ENCODE assay signal across 8 mouse cellular contexts in genomic region chr15:98953401-98954356, GRCm38 (mm10). TPM values are rescaled to one million over a fixed set of nuclear protein-coding genes. Genes with fewer than 3 reads are reported as not detected.
DNase-seq lines count a peak whose midpoint lies in the region; ATAC-seq and TF ChIP-seq lines count a peak whose summit lies in the region.

TSS of gene Gm49450 (minus strand) at chr15:98953551.
TSS of gene Tuba1a (minus strand) at chr15:98953703.

- DNase-seq in MEL (ENCODE audit: low read depth, low spot score), result peak; percentile 91
- peak; percentile 99 for DNase-seq in cerebellum, adult 2 months
- peak; percentile 99 for DNase-seq in forebrain, postnatal 0 days
- DNase-seq in heart, postnatal 36 days, result peak; percentile 88 to 91
- peak; percentile 97 to 98 for DNase-seq in layer of hippocampus, adult 2 months (ENCODE audit: low spot score in 2 of 2)
- DNase-seq in lung, adult 2 months, result peak; percentile 85
- peak; percentile 96 to 98 for DNase-seq in thymus, adult 18-20 months

- peak within 1 kb of the TSS; percentile 92 to 93 for H3K4me3 ChIP-seq in MEL (ENCODE audit: control insufficient read depth in 1 of 2, insufficient read depth in 1 of 2, low read depth in 2 of 2, low read length in 2 of 2)
- peak within 1 kb of the TSS; percentile 94 for H3K4me3 ChIP-seq in cerebellum, adult 2 months (replicated peaks; ENCODE audit: insufficient read depth, low read depth, low read length)
- peak within 1 kb of the TSS; percentile 81 for H3K4me3 ChIP-seq in forebrain, postnatal 0 days (ENCODE audit: low read depth, low read length)
- peak within 1 kb of the TSS; percentile 83 for H3K4me3 ChIP-seq in layer of hippocampus, adult 2 months
- H3K4me3 ChIP-seq in lung, adult 2 months (replicated peaks; ENCODE audit: extremely low read depth, low read depth, low read length), result peak within 1 kb of the TSS; percentile 72
- peak within 1 kb of the TSS; percentile 83 for H3K4me3 ChIP-seq in neural tube, embryonic 15.5 days (replicated peaks)

- TF ChIP-seq POLR2A in MEL (IDR thresholded peaks at IDR 0.05; ENCODE audit: control insufficient read depth in 1 of 2, insufficient read depth in 1 of 2, low read depth in 1 of 2, low read length in 2 of 2, poor library complexity in 1 of 2), result peak; percentile 75
- peak; percentile 100 for TF ChIP-seq POLR2A in cerebellum, adult 2 months (IDR thresholded peaks at IDR 0.05; ENCODE audit: borderline replicate concordance, insufficient read depth, low read length)
- TF ChIP-seq POLR2A in lung, adult 2 months (IDR thresholded peaks at IDR 0.05; ENCODE audit: borderline replicate concordance, extremely low read depth, low read depth, low read length), result peak; percentile 99

- intact Hi-C loops in heart, postnatal 36 days (cut with DNase I), result loop anchor here (1.0 to 2.0 kb wide), 3 partner anchors 19 to 40 kb away; partner anchors contain the start of gene Tuba1b

- H3K27ac ChIP-seq in MEL (ENCODE audit: control insufficient read depth, low read depth, low read length), result peak within 1 kb of the TSS; percentile 46
- peak within 1 kb of the TSS; percentile 98 for H3K27ac ChIP-seq in cerebellum, adult 2 months (ENCODE audit: insufficient read depth, low read length)
- peak within 1 kb of the TSS; percentile 100 for H3K27ac ChIP-seq in forebrain, postnatal 0 days (ENCODE audit: low read depth, low read length)
- peak within 1 kb of the TSS; percentile 99 for H3K27ac ChIP-seq in layer of hippocampus, adult 2 months
- H3K27ac ChIP-seq in neural tube, embryonic 15.5 days (replicated peaks), result peak within 1 kb of the TSS; percentile 100

- H3K36me3 ChIP-seq in MEL (ENCODE audit: control insufficient read depth in 1 of 2, insufficient read depth in 2 of 2, low read length in 2 of 2), result peaks cover 0 to 9% of the 10 kb centered on the region in 2 experiments; a peak in 2 of 4 replicates
- H3K36me3 ChIP-seq in forebrain, postnatal 0 days (ENCODE audit: insufficient read depth), result peaks cover 9% of the 10 kb centered on the region
- peaks cover 8% of the 10 kb centered on the region for H3K36me3 ChIP-seq in neural tube, embryonic 15.5 days

- H3K27me3 ChIP-seq in MEL (ENCODE audit: control insufficient read depth in 1 of 2, insufficient read depth in 2 of 2, low read length in 2 of 2), result peaks cover 2 to 3% of the 10 kb centered on the region in 2 experiments; a peak in 3 of 4 replicates
- H3K27me3 ChIP-seq in cerebellum, adult 2 months (ENCODE audit: control insufficient read depth, insufficient read depth, low read length), result no peaks in the 10 kb centered on the region
- no peaks in the 10 kb centered on the region for H3K27me3 ChIP-seq in forebrain, postnatal 0 days (ENCODE audit: insufficient read depth, low read length)
- H3K27me3 ChIP-seq in neural tube, embryonic 15.5 days (replicated peaks), result no peaks in the 10 kb centered on the region

- peak within 1 kb of the TSS; percentile 61 for H3K4me2 ChIP-seq in forebrain, postnatal 0 days (ENCODE audit: low read depth)
- peak within 1 kb of the TSS; percentile 67 for H3K4me2 ChIP-seq in neural tube, embryonic 15.5 days

- TF ChIP-seq EP300 in MEL (IDR thresholded peaks at IDR 0.05; ENCODE audit: low read depth in 1 of 2, low read length in 2 of 2), result no peak

- TF ChIP-seq RAD21 in MEL (IDR thresholded peaks at IDR 0.05; ENCODE audit: low read depth, low read length), result no peak

- H3K4me1 ChIP-seq in MEL (ENCODE audit: control insufficient read depth in 1 of 2, insufficient read depth in 2 of 2, low read length in 2 of 2), result peaks cover 4 to 10% of the 10 kb centered on the region in 2 experiments
- peaks cover 4% of the 10 kb centered on the region; the same call in 1 of the 2 replicates for H3K4me1 ChIP-seq in cerebellum, adult 2 months (ENCODE audit: control insufficient read depth, insufficient read depth, low read length)
- H3K4me1 ChIP-seq in forebrain, postnatal 0 days (ENCODE audit: insufficient read depth), result peaks cover 7% of the 10 kb centered on the region; the same call in 1 of the 2 replicates
- peaks cover 5% of the 10 kb centered on the region for H3K4me1 ChIP-seq in lung, adult 2 months (ENCODE audit: control insufficient read depth, insufficient read depth, low read length)
- peaks cover 18% of the 10 kb centered on the region for H3K4me1 ChIP-seq in neural tube, embryonic 15.5 days

- peak within 1 kb of the TSS; percentile 75 for H3K9ac ChIP-seq in MEL (ENCODE audit: control insufficient read depth, low read depth, low read length, poor library complexity, severe bottlenecking)
- peak within 1 kb of the TSS; percentile 100 for H3K9ac ChIP-seq in forebrain, postnatal 0 days
- peak within 1 kb of the TSS; percentile 100 for H3K9ac ChIP-seq in neural tube, embryonic 15.5 days (replicated peaks)

- peak; percentile 96 for ATAC-seq in forebrain, postnatal 0 days
- peak; percentile 98 for ATAC-seq in neural tube, embryonic 15.5 days (ENCODE audit: low FRiP score)

- no peak for TF ChIP-seq CTCF in MEL (IDR thresholded peaks at IDR 0.05 in 2 of 3, conservative IDR thresholded peaks at IDR 0.05 in 1 of 3; ENCODE audit: control insufficient read depth in 1 of 3, insufficient read depth in 1 of 3, low read depth in 2 of 3, low read length in 3 of 3, poor library complexity in 1 of 3, severe bottlenecking in 1 of 3)
- no peak for TF ChIP-seq CTCF in cerebellum, adult 2 months (IDR thresholded peaks at IDR 0.05; ENCODE audit: borderline replicate concordance, insufficient read depth, low read depth, low read length)
- no peak for TF ChIP-seq CTCF in forebrain, postnatal 0 days (IDR thresholded peaks at IDR 0.05; ENCODE audit: low read depth)
- no peak for TF ChIP-seq CTCF in layer of hippocampus, adult 2 months (conservative IDR thresholded peaks at IDR 0.05)
- TF ChIP-seq CTCF in lung, adult 2 months (IDR thresholded peaks at IDR 0.05; ENCODE audit: insufficient read depth, low read length), result no peak

- H3K9me3 ChIP-seq in MEL (replicated peaks; ENCODE audit: insufficient read depth, low read length), result no peaks in the 10 kb centered on the region
- no peaks in the 10 kb centered on the region for H3K9me3 ChIP-seq in forebrain, postnatal 0 days (ENCODE audit: low read length)
- no peaks in the 10 kb centered on the region for H3K9me3 ChIP-seq in neural tube, embryonic 15.5 days (replicated peaks)

- WGBS in cerebellum, adult 2 months, result 1% methylated on average over 28 of the region's 28 CpGs
- 1% methylated on average over 28 of the region's 28 CpGs for WGBS in forebrain, postnatal 0 days
- WGBS in lung, adult 2 months, result 7% methylated on average over 28 of the region's 28 CpGs
- under 1% methylated on average over 28 of the region's 28 CpGs for WGBS in neural tube, embryonic 15.5 days

- H3K79me2 ChIP-seq in MEL (ENCODE audit: control insufficient read depth, insufficient read depth, low read length, poor library complexity), result no peaks in the 10 kb centered on the region; the same call in 1 of the 2 replicates

TF ChIP-seq in MEL, 35 proteins besides CTCF, POLR2A, EP300 and RAD21 (continues in another document):
- TF ChIP-seq UBTF (IDR thresholded peaks at IDR 0.05; ENCODE audit: borderline replicate concordance, insufficient read depth, low read depth, low read length) (0 out of 2 replicates have a peak, but pooled peaks have one; percentile 28), E2F4 (IDR thresholded peaks at IDR 0.05; ENCODE audit: borderline replicate concordance, low read depth, low read length) (no peak), NRF1 (IDR thresholded peaks at IDR 0.05; ENCODE audit: insufficient read depth, low read depth, low read length, poor library complexity, severe bottlenecking) (no peak), KAT2A (conservative IDR thresholded peaks at IDR 0.05; ENCODE audit: low read depth, low read length) (no peak), GATA1 (IDR thresholded peaks at IDR 0.05; ENCODE audit: low read depth, low read length) (0 out of 2 replicates have a peak, but pooled peaks have one; percentile 3), ETS1 (IDR thresholded peaks at IDR 0.05; ENCODE audit: low read depth, low read length) (no peak), RCOR1 (IDR thresholded peaks at IDR 0.05; ENCODE audit: low read depth, low read length) (no peak), BHLHE40 (IDR thresholded peaks at IDR 0.05; ENCODE audit: borderline replicate concordance, low read depth, low read length) (no peak), MXI1 (IDR thresholded peaks at IDR 0.05; ENCODE audit: low read depth, low read length) (no peak; the same call in 1 of the 2 replicates), POLR2AphosphoS5 (IDR thresholded peaks at IDR 0.05; ENCODE audit: borderline replicate concordance, low read depth, low read length) (no peak), USF1 (IDR thresholded peaks at IDR 0.05; ENCODE audit: low read depth, low read length) (no peak), GABPA (IDR thresholded peaks at IDR 0.05; ENCODE audit: low read depth, low read length) (no peak), NELFE (IDR thresholded peaks at IDR 0.05; ENCODE audit: low read depth, low read length) (peak; percentile 38; the same call in 1 of the 2 replicates), TBP (IDR thresholded peaks at IDR 0.05; ENCODE audit: low read depth, low read length) (peak; percentile 93), JUND (IDR thresholded peaks at IDR 0.05; ENCODE audit: low read depth, low read length) (no peak)

RNA-seq across cellular contexts. Expression of gene Gm49450, which starts in this region (rescaled TPM):
- not detected in 2 replicates for total RNA-seq in MEL (2012; rRNA removed)
- not detected for polyA plus RNA-seq in MEL (2012; ENCODE audit: insufficient read depth in 1 of 2, insufficient read length in 2 of 2, low read depth in 1 of 2, low replicate concordance in 2 of 2, missing spikeins in 1 of 2)
- 0.75 and 2.6 TPM in 2 replicates for polyA plus RNA-seq in cerebellum, adult 2 months (2012; rRNA removed)
- total RNA-seq in forebrain, postnatal 0 days (2014; rRNA removed), result 1,610 and 2,499 TPM in 2 replicates
- polyA plus RNA-seq in forebrain, postnatal 0 days (2015; fragmentation: Nextera tagmentation; extraction: Ambion mirVana), result not detected in 2 replicates
- total RNA-seq in heart, postnatal 36 days (2021), result not detected
- not detected for total RNA-seq in layer of hippocampus, adult 2 months (2021)
- polyA plus RNA-seq in lung, adult 2 months (2012; rRNA removed), result 0.17 and 298 TPM in 2 replicates
- polyA plus RNA-seq in neural tube, embryonic 15.5 days (2015; fragmentation: Nextera tagmentation; extraction: Ambion mirVana), result not detected in 2 replicates

RNA-seq across cellular contexts. Expression of gene Tuba1a, which starts in this region (rescaled TPM):
- total RNA-seq in MEL (2012; rRNA removed), result 112 and 133 TPM in 2 replicates
- 10 to 100 TPM in 1 of 2 experiments, not detected in 1; 83.6 TPM for polyA plus RNA-seq in MEL (2012; ENCODE audit: insufficient read depth in 1 of 2, insufficient read length in 2 of 2, low read depth in 1 of 2, low replicate concordance in 2 of 2, missing spikeins in 1 of 2)
- 1,294 and 1,344 TPM in 2 replicates for polyA plus RNA-seq in cerebellum, adult 2 months (2012; rRNA removed)
- 18,820 and 21,160 TPM in 2 replicates for total RNA-seq in forebrain, postnatal 0 days (2014; rRNA removed)
- polyA plus RNA-seq in forebrain, postnatal 0 days (2015; fragmentation: Nextera tagmentation; extraction: Ambion mirVana), result 18,258 and 23,279 TPM in 2 replicates
- 10 to 100 TPM; 73.0 to 74.5 TPM for total RNA-seq in heart, postnatal 36 days (2021)
- 100 to 1,000 TPM; 768 to 781 TPM for total RNA-seq in layer of hippocampus, adult 2 months (2021)
- polyA plus RNA-seq in lung, adult 2 months (2012; rRNA removed), result 617 and 959 TPM in 2 replicates
- polyA plus RNA-seq in neural tube, embryonic 15.5 days (2015; fragmentation: Nextera tagmentation; extraction: Ambion mirVana), result 10,639 and 13,509 TPM in 2 replicates

Comparison
In these comparisons a context has a peak if more than half of its experiments do, and no peak if none do; other contexts are left out.
1. Peak in every context shown above with its lines: DNase-seq, ATAC-seq, H3K4me3 ChIP-seq and H3K27ac ChIP-seq.
2. RNA of gene Gm49450 (total RNA-seq): 1,610 to 2,499 TPM in forebrain, postnatal 0 days; not detected in MEL, not detected in heart, postnatal 36 days and not detected in layer of hippocampus, adult 2 months; every median in the first group is over 1,000 times any median in the second.
3. RNA of gene Tuba1a (total RNA-seq): 18,820 to 21,160 TPM in forebrain, postnatal 0 days; 768 to 781 TPM in layer of hippocampus, adult 2 months, 112 to 133 TPM in MEL and 73.0 to 74.5 TPM in heart, postnatal 36 days; every median in the first group is over 10 times any median in the second.
4. H3K27ac ChIP-seq: peak in every context shown above with its lines; median percentile 100 in forebrain, postnatal 0 days; 100 in neural tube, embryonic 15.5 days; 99 in layer of hippocampus, adult 2 months; 98 in cerebellum, adult 2 months; 46 in MEL.